Mouse (Mus musculus): ENCODE data around the gene BC035947. TPM values are rescaled to one million over a fixed set of nuclear protein-coding genes. Genes with fewer than 3 reads are reported as not detected.
"Not testable (repeated sequence)": the region's sequence is repeated elsewhere in the genome, so short reads cannot be mapped to it uniquely, and the experiment has no call there.

BC035947 gene
- polyA plus RNA-seq (2016; fragmentation: Nextera tagmentation; extraction: Ambion mirVana), result 0.10 TPM in 1 of 2 replicates, not detected in the other

DNA sequence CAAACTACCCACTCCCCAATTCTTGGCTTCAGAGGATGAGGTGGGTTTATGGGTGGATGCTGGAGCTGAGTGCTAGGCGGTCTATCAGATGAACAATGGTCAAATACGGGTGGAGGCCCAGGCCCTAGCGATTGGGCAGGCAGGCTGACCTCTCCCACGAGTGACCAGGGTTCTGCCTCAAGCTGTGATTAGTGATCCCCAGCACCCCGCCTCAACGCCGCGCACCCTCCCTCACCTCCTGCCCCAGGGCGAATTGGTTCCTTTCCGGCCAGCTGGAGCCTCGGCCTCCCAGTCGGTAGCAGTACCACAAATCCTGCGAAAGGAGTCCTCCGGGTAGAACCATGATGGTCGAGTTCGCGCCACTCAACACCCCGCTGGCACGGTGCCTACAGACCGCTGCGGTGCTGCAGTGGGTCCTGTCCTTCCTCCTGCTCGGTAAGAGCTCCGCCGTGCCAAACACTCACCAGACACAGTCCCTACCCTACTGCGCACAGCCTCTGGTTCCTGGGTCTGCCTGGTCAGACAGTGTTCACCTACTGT, at the start of gene BC035947:
TSS of gene BC035947 (minus strand) at position 538 of the 540 bp plus-strand sequence.
- ATAC-seq (ENCODE audit: insufficient number of reproducible peaks, low FRiP score), result 0 out of 2 replicates have a peak, but pooled peaks have one; percentile 48
- no peaks in the 10 kb centered on the region for H3K36me3 ChIP-seq
- H3K4me3 ChIP-seq, result peak within 1 kb of the TSS; percentile 43
- H3K9ac ChIP-seq, result peak within 1 kb of the TSS; percentile 58
- H3K9me3 ChIP-seq (replicated peaks), result no peaks in the 10 kb centered on the region
- H3K4me1 ChIP-seq (replicated peaks), result no peaks in the 10 kb centered on the region; the same call in 1 of the 2 replicates
- 4% methylated on average over 25 of the region's 25 CpGs for WGBS
- H3K4me2 ChIP-seq, result peak within 1 kb of the TSS; percentile 77
- peaks cover 28% of the 10 kb centered on the region for H3K27me3 ChIP-seq (replicated peaks)
- H3K27ac ChIP-seq (ENCODE audit: poor library complexity, severe bottlenecking), result no peak within 1 kb of the TSS

DNA sequence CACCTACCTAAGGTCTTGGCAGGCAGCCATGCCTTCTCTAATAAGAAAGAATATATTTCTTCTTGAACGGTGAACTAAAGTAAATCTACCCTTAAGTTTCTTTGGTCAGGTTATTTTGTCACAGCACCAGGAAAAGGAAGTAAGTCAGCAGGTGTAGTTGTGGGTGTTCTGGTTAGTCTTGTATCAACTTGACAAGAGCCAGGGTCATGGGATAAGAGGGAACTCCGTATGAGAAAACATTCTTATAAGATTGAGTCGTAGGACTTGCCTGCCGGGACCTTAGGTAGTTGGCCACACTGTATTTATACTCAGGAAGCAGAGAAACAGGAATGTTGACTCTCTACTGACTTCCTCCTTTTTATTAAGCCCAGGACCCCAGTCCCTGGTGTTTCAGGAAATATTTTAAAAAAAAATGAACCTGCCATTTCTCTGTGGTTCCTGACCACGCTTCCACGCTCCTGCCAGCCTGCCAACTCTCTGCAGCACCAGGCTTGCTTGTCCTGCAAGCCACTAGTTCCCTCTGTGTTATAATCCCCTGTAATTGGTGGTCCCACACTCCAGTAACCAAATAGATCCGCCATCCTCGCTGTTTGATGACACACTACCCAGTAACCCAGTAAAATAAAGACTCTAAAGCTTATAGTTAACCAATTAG, 42.2 kb upstream of the BC035947 start:
- Histone ChIP-seq H3K9me3 (replicated peaks) (0 out of 2 replicates have a peak, but pooled peaks cover 6% of the 10 kb centered on the region), H3K4me2 (no peak overlapping the region), H3K27me3 (replicated peaks) (no peaks in the 10 kb centered on the region), H3K4me1 (replicated peaks) (peaks cover 2% of the 10 kb centered on the region; the same call in 1 of the 2 replicates), H3K9ac (no peak overlapping the region), H3K36me3 (no peaks in the 10 kb centered on the region), H3K4me3 (no peak overlapping the region), H3K27ac (ENCODE audit: poor library complexity, severe bottlenecking) (no peak overlapping the region)
- ATAC-seq (ENCODE audit: insufficient number of reproducible peaks, low FRiP score), result no peak
- WGBS, result 53% methylated on average over 8 of the region's 8 CpGs

DNA sequence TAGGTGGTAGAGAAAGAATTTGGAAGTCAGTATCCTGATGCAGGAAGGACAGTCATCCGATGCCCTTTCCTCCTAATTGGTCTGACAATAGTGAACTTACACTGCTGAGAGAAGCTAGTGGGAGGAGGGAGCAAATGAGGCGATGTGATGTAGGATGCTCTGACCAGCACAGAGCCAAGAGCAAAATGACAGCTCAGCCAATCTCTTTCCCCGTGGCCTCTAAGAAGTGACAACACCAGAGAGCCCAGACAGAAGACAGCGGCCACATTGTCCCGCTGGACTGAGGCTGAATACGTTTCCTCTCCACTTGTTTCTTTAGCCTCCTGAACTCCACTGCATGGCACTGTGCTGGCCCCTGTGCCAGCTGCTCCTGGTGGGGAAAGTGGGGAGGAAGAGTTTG, 37.0 kb upstream of the BC035947 start:
- H3K9ac ChIP-seq, result no peak overlapping the region
- no peaks in the 10 kb centered on the region for H3K27me3 ChIP-seq (replicated peaks)
- ATAC-seq (ENCODE audit: insufficient number of reproducible peaks, low FRiP score), result no peak
- no peak overlapping the region for H3K4me3 ChIP-seq
- no peak overlapping the region for H3K4me2 ChIP-seq
- peaks cover 5% of the 10 kb centered on the region; the same call in 1 of the 2 replicates for H3K4me1 ChIP-seq (replicated peaks)
- no peaks in the 10 kb centered on the region for H3K36me3 ChIP-seq
- no peak overlapping the region for H3K27ac ChIP-seq (ENCODE audit: poor library complexity, severe bottlenecking)
- WGBS, result 33% methylated on average over 6 of the region's 6 CpGs
- peaks cover 2% of the 10 kb centered on the region; the same call in 1 of the 2 replicates for H3K9me3 ChIP-seq (replicated peaks)

DNA sequence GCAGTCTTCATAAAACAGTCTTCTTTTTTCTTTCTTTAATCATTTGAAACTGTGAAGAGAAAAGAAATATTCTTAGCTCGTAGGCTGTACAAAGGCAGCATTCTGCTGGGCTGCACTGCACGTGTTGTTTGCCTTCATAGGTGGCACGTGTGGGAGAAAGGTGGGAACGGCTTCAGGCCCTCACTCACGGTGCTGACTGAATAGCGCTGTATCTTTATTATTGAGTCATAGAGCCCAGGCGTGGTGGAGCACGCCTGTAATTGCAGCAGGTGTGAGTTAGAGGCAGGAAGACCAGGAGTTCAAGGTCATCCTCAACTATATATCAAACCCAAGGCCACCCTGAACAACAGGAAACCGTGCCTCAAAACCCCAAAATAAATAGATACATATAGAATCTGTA, 34.3 kb upstream of the BC035947 start:
- Histone ChIP-seq H3K4me3 (no peak overlapping the region), H3K9ac (no peak overlapping the region), H3K27ac (ENCODE audit: poor library complexity, severe bottlenecking) (no peak overlapping the region), H3K36me3 (no peaks in the 10 kb centered on the region), H3K27me3 (replicated peaks) (no peaks in the 10 kb centered on the region), H3K9me3 (replicated peaks) (peaks cover 3% of the 10 kb centered on the region; the same call in 1 of the 2 replicates), H3K4me2 (no peak overlapping the region), H3K4me1 (replicated peaks) (peaks cover 5% of the 10 kb centered on the region; the same call in 1 of the 2 replicates)
- whole genome bisulfite sequencing, result 78% methylated on average over 9 of the region's 9 CpGs
- ATAC-seq (ENCODE audit: insufficient number of reproducible peaks, low FRiP score), result no peak

DNA sequence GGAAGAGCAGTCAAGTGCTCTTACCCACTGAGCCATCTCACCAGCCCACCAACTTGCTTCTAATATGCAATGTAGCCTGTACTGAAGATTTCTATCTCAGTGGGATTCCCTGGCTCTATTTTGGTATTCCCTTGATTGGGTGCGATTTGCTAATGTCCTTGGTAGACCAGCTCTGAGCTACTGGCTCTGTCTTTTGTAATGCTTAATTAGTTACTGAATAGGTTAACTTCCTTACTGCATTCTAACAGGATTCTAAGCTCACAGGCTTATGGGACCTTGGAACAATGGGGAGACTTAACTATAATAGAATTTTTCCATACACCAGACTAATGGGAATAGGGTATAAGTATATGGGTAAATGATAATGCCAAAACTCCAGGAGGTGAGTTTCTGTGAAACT, 31.7 kb upstream of the BC035947 start:
- WGBS, result 74% methylated on average over 1 of the region's 1 CpGs
- H3K4me1 ChIP-seq (replicated peaks); H3K36me3 ChIP-seq; H3K4me3 ChIP-seq; H3K27me3 ChIP-seq (replicated peaks); H3K9ac ChIP-seq; ATAC-seq (ENCODE audit: insufficient number of reproducible peaks, low FRiP score); H3K27ac ChIP-seq (ENCODE audit: poor library complexity, severe bottlenecking); H3K4me2 ChIP-seq; H3K9me3 ChIP-seq (replicated peaks): not testable (repeated sequence)

DNA sequence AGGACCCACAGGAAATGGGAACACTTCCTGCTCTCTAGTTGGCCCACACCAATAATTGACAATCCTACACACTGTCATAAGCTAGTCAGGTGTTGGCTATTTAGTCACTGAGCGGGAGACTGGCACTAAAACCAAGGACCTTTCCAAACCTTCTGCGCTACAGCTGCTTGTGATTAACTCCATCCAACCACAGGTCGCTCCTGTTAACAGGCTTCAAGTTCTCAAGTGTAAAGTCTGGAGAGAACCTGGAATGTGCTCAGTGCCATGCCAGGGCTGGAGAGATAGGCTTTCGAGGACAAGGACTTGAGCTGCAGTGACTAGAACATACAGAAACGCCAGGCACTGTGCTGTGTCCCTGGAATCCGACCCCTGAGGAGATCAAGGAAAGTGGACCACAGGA, 27.2 kb upstream of the BC035947 start:
- Histone ChIP-seq H3K27me3 (replicated peaks) (no peaks in the 10 kb centered on the region), H3K36me3 (no peaks in the 10 kb centered on the region), H3K27ac (ENCODE audit: poor library complexity, severe bottlenecking) (no peak overlapping the region), H3K4me2 (no peak overlapping the region), H3K9ac (no peak overlapping the region), H3K4me3 (no peak overlapping the region), H3K9me3 (replicated peaks) (peaks cover 3% of the 10 kb centered on the region; the same call in 1 of the 2 replicates), H3K4me1 (replicated peaks) (peaks cover 12% of the 10 kb centered on the region)
- ATAC-seq (ENCODE audit: insufficient number of reproducible peaks, low FRiP score), result no peak
- WGBS, result 49% methylated on average over 6 of the region's 6 CpGs

DNA sequence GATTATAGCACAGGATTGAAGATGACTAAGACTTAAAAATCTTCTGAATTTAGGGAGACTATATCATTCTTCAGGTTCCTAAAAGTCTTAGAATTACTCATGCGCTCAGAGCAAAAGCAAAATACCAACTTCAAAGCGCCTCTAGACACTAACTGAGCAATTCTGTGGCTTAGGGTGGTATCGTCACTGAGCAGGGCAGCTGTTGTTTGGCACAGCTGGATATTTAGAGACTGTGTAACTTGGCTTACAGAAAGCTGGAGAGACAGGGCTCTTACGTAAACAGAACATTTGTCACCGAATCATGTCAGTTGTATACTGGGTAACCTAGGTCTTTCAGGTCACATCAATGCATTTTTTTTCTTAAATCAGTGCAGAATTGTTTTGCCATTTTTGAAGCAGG, 26.4 kb upstream of the BC035947 start:
- Histone ChIP-seq H3K4me1 (replicated peaks) (peaks cover 12% of the 10 kb centered on the region), H3K4me3 (no peak overlapping the region), H3K27ac (ENCODE audit: poor library complexity, severe bottlenecking) (no peak overlapping the region), H3K27me3 (replicated peaks) (no peaks in the 10 kb centered on the region), H3K4me2 (no peak overlapping the region), H3K9ac (no peak overlapping the region), H3K9me3 (replicated peaks) (no peaks in the 10 kb centered on the region), H3K36me3 (no peaks in the 10 kb centered on the region)
- no peak for ATAC-seq (ENCODE audit: insufficient number of reproducible peaks, low FRiP score)
- WGBS, result 78% methylated on average over 5 of the region's 5 CpGs

DNA sequence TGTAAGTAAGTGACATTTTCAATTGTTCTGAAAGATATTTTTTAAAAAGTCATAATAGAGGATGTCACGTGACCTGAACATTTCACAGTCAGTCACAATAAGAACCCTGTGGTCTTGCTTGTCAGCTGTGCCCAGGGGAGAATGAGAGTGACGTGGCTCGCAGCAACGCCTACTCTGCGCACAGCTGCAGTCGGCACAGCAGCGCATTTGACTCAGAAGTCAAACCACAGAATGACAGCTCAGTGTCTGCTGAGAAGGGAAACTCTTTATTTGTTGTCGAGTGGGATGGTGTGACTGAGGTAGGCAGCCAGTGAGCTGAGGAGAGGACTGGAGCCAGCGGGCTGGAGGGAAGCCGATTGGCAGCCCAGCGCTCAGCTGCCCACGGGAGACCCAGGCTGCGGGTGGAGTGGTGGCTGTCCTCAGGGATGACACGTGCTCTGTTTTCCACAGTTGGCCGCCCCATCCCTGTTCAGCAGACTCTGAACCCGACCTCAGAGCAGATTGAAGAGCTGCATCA, 25.6 kb upstream of the BC035947 start:
- ATAC-seq (ENCODE audit: insufficient number of reproducible peaks, low FRiP score), result peak; percentile 59
- Histone ChIP-seq H3K4me3 (peak overlapping the region; percentile 39), H3K4me1 (replicated peaks) (peaks cover 12% of the 10 kb centered on the region), H3K4me2 (peak overlapping the region; percentile 73), H3K9ac (peak overlapping the region; percentile 47), H3K27me3 (replicated peaks) (no peaks in the 10 kb centered on the region), H3K27ac (ENCODE audit: poor library complexity, severe bottlenecking) (no peak overlapping the region), H3K36me3 (no peaks in the 10 kb centered on the region), H3K9me3 (replicated peaks) (no peaks in the 10 kb centered on the region)
- WGBS, result 34% methylated on average over 16 of the region's 16 CpGs

DNA sequence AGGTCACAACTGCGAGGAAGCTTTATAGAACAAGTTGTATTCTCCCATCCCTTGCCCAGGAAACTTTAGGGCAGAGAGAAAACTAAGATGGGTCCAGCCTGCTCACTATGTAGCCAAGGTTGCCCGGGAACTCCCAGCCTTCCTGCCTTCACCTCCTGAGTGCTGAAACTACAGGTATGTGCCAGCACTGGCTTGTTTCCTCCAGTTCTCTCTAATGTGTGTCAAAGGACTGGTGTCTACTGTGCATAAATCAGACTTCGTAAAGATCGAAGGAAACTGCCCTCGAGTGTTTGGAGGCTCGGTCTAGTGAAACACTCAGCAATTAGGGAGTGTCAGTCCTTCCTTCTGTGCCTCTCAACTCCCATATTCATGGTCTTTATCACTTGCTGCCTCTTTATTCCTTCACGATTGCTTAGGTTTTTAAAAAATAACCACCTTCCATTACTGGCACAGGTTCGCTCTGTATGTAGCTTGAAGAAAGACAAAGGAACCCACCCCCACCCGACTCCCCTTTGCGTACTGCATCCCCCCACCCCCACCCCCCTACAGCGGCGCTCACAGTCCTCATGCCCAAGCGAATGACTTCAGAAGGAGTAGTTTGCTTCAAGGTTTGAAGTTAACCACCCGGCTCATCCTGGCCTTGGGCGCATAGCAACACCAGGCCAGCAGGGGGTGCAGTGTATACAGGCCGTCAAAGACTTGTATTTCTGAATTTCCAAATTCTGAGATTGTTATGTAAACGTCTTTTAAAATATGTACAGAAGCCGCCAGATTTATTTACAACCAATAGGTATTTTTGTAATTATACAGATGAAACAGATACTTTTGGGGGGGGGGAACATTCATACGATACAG, 24.6 kb upstream of the BC035947 start:
- H3K9me3 ChIP-seq (replicated peaks), result no peaks in the 10 kb centered on the region
- no peak overlapping the region for H3K27ac ChIP-seq (ENCODE audit: poor library complexity, severe bottlenecking)
- WGBS, result 36% methylated on average over 19 of the region's 19 CpGs
- no peak for ATAC-seq (ENCODE audit: insufficient number of reproducible peaks, low FRiP score)
- no peaks in the 10 kb centered on the region for H3K36me3 ChIP-seq
- H3K4me3 ChIP-seq, result no peak overlapping the region
- peak overlapping the region; percentile 73 for H3K4me2 ChIP-seq
- no peaks in the 10 kb centered on the region for H3K27me3 ChIP-seq (replicated peaks)
- H3K9ac ChIP-seq, result no peak overlapping the region
- peaks cover 12% of the 10 kb centered on the region for H3K4me1 ChIP-seq (replicated peaks)

DNA sequence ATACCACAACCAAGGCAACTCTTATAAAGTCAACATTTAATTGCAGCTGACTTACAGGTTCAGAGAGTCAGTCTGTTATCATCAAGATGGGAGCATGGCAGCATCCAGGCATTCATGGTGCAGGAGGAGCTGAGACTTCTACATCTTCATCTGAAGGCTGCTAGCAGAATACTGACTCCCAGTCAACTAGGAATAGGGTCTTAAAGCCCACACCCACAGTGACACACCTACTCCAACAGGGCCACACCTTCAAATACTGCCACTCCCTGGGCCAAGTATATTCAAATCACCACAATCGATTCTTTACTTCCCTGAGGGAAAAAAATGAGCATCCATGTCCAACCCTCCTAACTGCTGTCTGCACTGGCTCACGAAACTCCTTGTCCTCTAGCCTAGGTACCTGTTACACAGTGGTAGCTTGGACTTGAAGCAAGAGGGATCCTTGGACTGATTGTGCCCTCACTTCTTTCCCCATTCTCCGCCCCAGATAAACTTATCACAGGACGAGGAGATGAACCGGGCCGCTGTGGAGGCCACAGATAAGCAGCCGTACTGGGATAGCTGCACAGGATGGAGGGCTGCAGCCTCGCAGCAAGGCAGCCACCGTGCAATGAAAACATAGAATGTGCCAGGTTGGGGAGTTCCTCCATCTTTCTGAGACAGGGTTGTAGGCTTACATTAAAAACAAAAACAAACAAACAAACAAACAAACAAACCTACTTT, 22.6 kb upstream of the BC035947 start:
- no peak overlapping the region for H3K4me3 ChIP-seq
- H3K27ac ChIP-seq (ENCODE audit: poor library complexity, severe bottlenecking), result no peak overlapping the region
- 43% methylated on average over 9 of the region's 9 CpGs for WGBS
- H3K27me3 ChIP-seq (replicated peaks), result no peaks in the 10 kb centered on the region
- H3K36me3 ChIP-seq, result no peaks in the 10 kb centered on the region
- no peak overlapping the region for H3K9ac ChIP-seq
- peaks cover 12% of the 10 kb centered on the region for H3K4me1 ChIP-seq (replicated peaks)
- no peak for ATAC-seq (ENCODE audit: insufficient number of reproducible peaks, low FRiP score)
- no peaks in the 10 kb centered on the region for H3K9me3 ChIP-seq (replicated peaks)
- H3K4me2 ChIP-seq, result no peak overlapping the region
